Mouse (Mus musculus): Measurements from ENCODE around the gene Itgb3. TPM values are rescaled to one million over a fixed set of nuclear protein-coding genes. Genes with fewer than 3 reads are reported as not detected.

The Itgb3 gene
- polyA plus RNA-seq, 1 experiment from 2014 or later, result 0.80 TPM

- WGBS, result 88% methylated on average over 6 of the region's 6 CpGs
- Histone ChIP-seq H3K27ac (no peak overlapping the region), H3K4me3 (no peak overlapping the region), H3K4me1 (no peaks in the 10 kb centered on the region), H3K9ac (no peak overlapping the region), H3K4me2 (no peak overlapping the region), H3K27me3 (replicated peaks) (no peaks in the 10 kb centered on the region), H3K9me3 (no peaks in the 10 kb centered on the region), H3K36me3 (replicated peaks) (no peaks in the 10 kb centered on the region)
- no peak for ATAC-seq (replicated peaks)
Observed at GRCm38 (mm10) chr11:104693235-104693634, 85.4 kb downstream of the Itgb3 start.

- H3K27ac ChIP-seq, result no peak overlapping the region
- H3K4me3 ChIP-seq, result no peak overlapping the region
- H3K9ac ChIP-seq, result no peak overlapping the region
- H3K4me2 ChIP-seq, result no peak overlapping the region
- WGBS, result 61% methylated on average over 15 of the region's 15 CpGs
- no peaks in the 10 kb centered on the region for H3K36me3 ChIP-seq (replicated peaks)
- no peaks in the 10 kb centered on the region for H3K4me1 ChIP-seq
- no peaks in the 10 kb centered on the region for H3K27me3 ChIP-seq (replicated peaks)
- no peaks in the 10 kb centered on the region for H3K9me3 ChIP-seq
- no peak for ATAC-seq (replicated peaks)
Observed at GRCm38 (mm10) chr11:104704097-104704496, 96.3 kb downstream of the Itgb3 start.

GRCm38 (mm10) chr11:104707084-104707483, 99.3 kb downstream of the Itgb3 start:
- ATAC-seq (replicated peaks), result no peak
- 71% methylated on average over 2 of the region's 2 CpGs for WGBS

More at GRCm38 (mm10) chr11:104707084-104707483, 99.3 kb downstream of the Itgb3 start:
- H3K27ac ChIP-seq, result no peak overlapping the region
- H3K4me2 ChIP-seq, result no peak overlapping the region
- H3K27me3 ChIP-seq (replicated peaks), result no peaks in the 10 kb centered on the region
- no peak overlapping the region for H3K4me3 ChIP-seq
- H3K4me1 ChIP-seq, result no peaks in the 10 kb centered on the region
- no peaks in the 10 kb centered on the region for H3K36me3 ChIP-seq (replicated peaks)
- H3K9ac ChIP-seq, result no peak overlapping the region
- H3K9me3 ChIP-seq, result no peaks in the 10 kb centered on the region

Other genes starting within 250 kb of the Itgb3 start
- 31.0 and 31.1 TPM in 2 replicates for gene Kansl1, start 139.1 kb upstream of the Itgb3 start, polyA plus RNA-seq (2015; fragmentation: Nextera tagmentation; extraction: Ambion mirVana)
- 34.7 and 41.4 TPM in 2 replicates for gene Cdc27, start 57.4 kb upstream of the Itgb3 start, polyA plus RNA-seq (2015; fragmentation: Nextera tagmentation; extraction: Ambion mirVana)
- 2.6 and 6.2 TPM in 2 replicates for gene Myl4, start 57.3 kb upstream of the Itgb3 start, polyA plus RNA-seq (2015; fragmentation: Nextera tagmentation; extraction: Ambion mirVana)
- gene Gm11639, start 77.7 kb downstream of the Itgb3 start, polyA plus RNA-seq (2015; fragmentation: Nextera tagmentation; extraction: Ambion mirVana), result 0.01 and 0.17 TPM in 2 replicates

Measured in midbrain, embryonic 15.5 days (tissue).